28 mouse cellular contexts compared by ENCODE assay signal in the genomic region with DNA sequence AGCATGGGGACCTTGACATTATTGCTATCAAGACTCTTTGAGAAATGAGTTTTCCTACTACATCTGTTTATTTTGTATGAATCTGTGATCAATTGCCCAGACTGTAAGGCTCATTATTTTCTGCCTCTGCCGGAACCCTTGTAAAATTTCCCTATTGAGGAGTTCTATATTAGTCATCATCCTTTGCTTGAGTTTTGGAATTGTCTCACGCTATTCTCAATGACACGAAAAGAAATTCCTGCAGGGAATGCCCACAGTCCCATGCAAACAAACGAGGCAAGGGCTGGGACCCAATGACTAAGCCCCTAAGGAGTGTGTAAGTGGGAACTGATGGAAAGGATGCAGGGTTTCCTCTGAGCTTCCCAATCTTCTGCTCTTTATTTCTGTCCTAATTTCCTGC.
DNase-seq lines count a peak whose midpoint lies in the region; ATAC-seq lines count a peak whose summit lies in the region.
"Had no signal": no experiment of that assay in that cellular context is flagged by ENCODE, and none has a peak within 500 bp of the region (broad histone marks: within the 10 kb centered on the region; RNA-seq: fewer than 3 reads in every experiment).

No protein-coding gene starts in this region.

- DNase-seq in lung, adult 18-20 months: no peak
- DNase-seq in 3T3-L1 (ENCODE audit: low read depth, low spot score) (peak; percentile 54), NIH3T3 (ENCODE audit: low read depth) (peak; percentile 27)
- no peak for DNase-seq in natural killer cell, adult 2 months (ENCODE audit: low spot score in 2 of 2)
- DNase-seq: adrenal gland, postnatal 14 days; B cell, adult 2 months; cerebellum, adult 11 months; cerebellum, adult 2 months; cerebellum, adult 9-11 months; cerebellum, postnatal 25 days; gastrocnemius, postnatal 25 days; heart, adult 2 months; heart, postnatal 14 days; heart, postnatal 4 days had no signal

- H3K9me3 ChIP-seq in lung, embryonic 16.5 days (ENCODE audit: control insufficient read depth, low read length): no peaks in the 10 kb centered on the region
- H3K9me3 ChIP-seq: embryonic facial prominence, embryonic 12.5 days; embryonic facial prominence, embryonic 15.5 days; forebrain, embryonic 12.5 days; forebrain, embryonic 15.5 days; heart, embryonic 10.5 days; heart, embryonic 13.5 days had no signal

- H3K9ac ChIP-seq in lung, embryonic 16.5 days (ENCODE audit: low read length): no peak overlapping the region
- H3K9ac ChIP-seq: embryonic facial prominence, embryonic 12.5 days; embryonic facial prominence, embryonic 15.5 days; forebrain, embryonic 12.5 days; forebrain, embryonic 15.5 days; heart, embryonic 13.5 days; hindbrain, embryonic 14.5 days had no signal

- peak overlapping the region; percentile 29 for H3K27ac ChIP-seq in lung, embryonic 16.5 days (ENCODE audit: low read length)
- H3K27ac ChIP-seq: embryonic facial prominence, embryonic 12.5 days; embryonic facial prominence, embryonic 15.5 days; forebrain, embryonic 12.5 days; forebrain, embryonic 15.5 days; heart, adult 2 months; heart, embryonic 10.5 days; heart, embryonic 13.5 days; hindbrain, embryonic 14.5 days; hindbrain, postnatal 0 days had no signal

- no peaks in the 10 kb centered on the region for H3K36me3 ChIP-seq in lung, embryonic 16.5 days (ENCODE audit: control insufficient read depth, insufficient read depth, low read length)
- H3K36me3 ChIP-seq: embryonic facial prominence, embryonic 12.5 days; embryonic facial prominence, embryonic 15.5 days; forebrain, embryonic 12.5 days; forebrain, embryonic 15.5 days; heart, embryonic 10.5 days; heart, embryonic 13.5 days had no signal

- H3K4me1 ChIP-seq in lung, embryonic 16.5 days (replicated peaks; ENCODE audit: control insufficient read depth, insufficient read depth, low read length): peaks cover 2% of the 10 kb centered on the region; the same call in 1 of the 2 replicates
- H3K4me1 ChIP-seq: forebrain, embryonic 12.5 days; forebrain, embryonic 15.5 days had no signal

- H3K4me2 ChIP-seq in lung, embryonic 16.5 days (ENCODE audit: low read depth, low read length): no peak overlapping the region
- H3K4me2 ChIP-seq: embryonic facial prominence, embryonic 12.5 days; embryonic facial prominence, embryonic 15.5 days; forebrain, embryonic 12.5 days; forebrain, embryonic 15.5 days; heart, embryonic 13.5 days; hindbrain, embryonic 14.5 days had no signal

- no peak for ATAC-seq in lung, embryonic 16.5 days (ENCODE audit: low read depth)
- ATAC-seq in granulocyte monocyte progenitor cell, adult 5-6 weeks (replicated peaks; ENCODE audit: poor library complexity, severe bottlenecking): no peak
- ATAC-seq: activated CD4-positive, CD25-positive, alpha-beta regulatory T cell, adult 4 months; CD4-positive, CD25-positive, alpha-beta regulatory T cell, adult 4 months; forebrain, embryonic 15.5 days; hindbrain, postnatal 0 days; inflammation-experienced regulatory T-cells, adult 6 months had no signal

- WGBS in lung, embryonic 16.5 days: 42% methylated on average over 4 of the region's 4 CpGs

- H3K27me3 ChIP-seq in lung, embryonic 16.5 days (ENCODE audit: control insufficient read depth, insufficient read depth, low read depth, low read length): no peaks in the 10 kb centered on the region
- H3K27me3 ChIP-seq: embryonic facial prominence, embryonic 12.5 days; embryonic facial prominence, embryonic 15.5 days; forebrain, embryonic 12.5 days; forebrain, embryonic 15.5 days; heart, embryonic 13.5 days had no signal

- H3K4me3 ChIP-seq in lung, embryonic 16.5 days (ENCODE audit: low read length): no peak overlapping the region
- H3K4me3 ChIP-seq: embryonic facial prominence, embryonic 12.5 days; embryonic facial prominence, embryonic 15.5 days; erythroblast, embryonic 14.5 days; forebrain, embryonic 12.5 days; forebrain, embryonic 15.5 days; heart, adult 2 months; heart, embryonic 10.5 days; heart, embryonic 13.5 days had no signal

Comparison
In these comparisons a context has a peak if more than half of its experiments do, and no peak if none do; other contexts are left out.
1. DNase-seq: peak in 3T3-L1 (single experiment) and NIH3T3 (single experiment); none in lung, adult 18-20 months (0 of 2) and natural killer cell, adult 2 months (0 of 2).